Mouse (Mus musculus) ES-E14 (cell line): Measurements from ENCODE around the gene Slc35b4.

Experiments used
- CHD2 ChIP-seq: IDR thresholded peaks from 2 replicates; pipeline ENCODE4 v1.6.1; 2014; ENCODE audit warnings: mild to moderate bottlenecking, low read depth, low read length, inconsistent platforms
- HCFC1 ChIP-seq: IDR thresholded peaks from 2 replicates; pipeline ENCODE4 v1.6.1; 2012; ENCODE audit warnings: low read length, inconsistent platforms, borderline replicate concordance; ENCODE audit not compliant: insufficient read depth
- MAFK ChIP-seq: IDR thresholded peaks from 2 replicates; pipeline ENCODE4 v1.6.1; 2014; ENCODE audit warnings: mild to moderate bottlenecking, low read depth, low read length, inconsistent platforms; ENCODE audit not compliant: insufficient read depth
- ZC3H11A ChIP-seq: IDR thresholded peaks from 2 replicates; pipeline ENCODE4 v1.6.1; 2012; ENCODE audit warnings: low read depth, mild to moderate bottlenecking, inconsistent platforms, low read length, borderline replicate concordance
- ZNF384 ChIP-seq: IDR thresholded peaks from 2 replicates; pipeline ENCODE4 v1.6.1; 2012; ENCODE audit warnings: low read depth, low read length, inconsistent platforms

- TF ChIP-seq MAFK = 0 out of 2 replicates have a peak, but pooled peaks have one; percentile 19
- TF ChIP-seq ZC3H11A = no peak
- peak; percentile 100 for TF ChIP-seq HCFC1
- peak; percentile 99 for TF ChIP-seq CHD2
- TF ChIP-seq ZNF384 = peak; percentile 98
Measured at GRCm38 (mm10) chr6:34176864-34177247, at the start of gene Slc35b4.
